Comparison of ENCODE assay signal across 1 mouse cellular context in genomic region chr12:108235976-108236555, GRCm38 (mm10).
TF ChIP-seq lines count a peak whose summit lies in the region.

No protein-coding gene starts in this region.

TF ChIP-seq in myocyte, 11 proteins besides CTCF, POLR2A, EP300 and RAD21 (continued from another document):
- TF ChIP-seq E2F4 (IDR thresholded peaks at IDR 0.05; ENCODE audit: insufficient read depth): no peak
- no peak for TF ChIP-seq REST (IDR thresholded peaks at IDR 0.05; ENCODE audit: insufficient read depth, insufficient read length)
- no peak for TF ChIP-seq MAX (IDR thresholded peaks at IDR 0.05; ENCODE audit: low read depth)
- no peak for TF ChIP-seq SRF (IDR thresholded peaks at IDR 0.05; ENCODE audit: control insufficient read depth, insufficient read length, low read depth)
- no peak for TF ChIP-seq TCF3 (IDR thresholded peaks at IDR 0.05; ENCODE audit: insufficient read length, low read depth)
- no peak for TF ChIP-seq TCF12 (IDR thresholded peaks at IDR 0.05; ENCODE audit: insufficient read depth, poor library complexity, severe bottlenecking)
- TF ChIP-seq CEBPB (IDR thresholded peaks at IDR 0.05; ENCODE audit: insufficient read depth, poor library complexity, severe bottlenecking): no peak
- TF ChIP-seq MYOD1 (IDR thresholded peaks at IDR 0.05; ENCODE audit: control insufficient read depth in 1 of 3, insufficient read length in 2 of 3, low read depth in 2 of 3): no peak
- TF ChIP-seq USF1 (IDR thresholded peaks at IDR 0.05; ENCODE audit: low read depth): no peak
